Mouse (Mus musculus) common myeloid progenitor, adult 5-6 weeks (primary cell): ENCODE data around the gene Ski. TPM values are rescaled to one million over a fixed set of nuclear protein-coding genes. Genes with fewer than 3 reads are reported as not detected.

ENCODE experiments used
- ATAC-seq: replicated peaks from 2 replicates; pipeline ENCODE4 v1.8.0; 2016; ENCODE audit warnings: low read depth, mild to moderate bottlenecking, moderate TSS enrichment, inconsistent platforms; ENCODE audit not compliant: poor library complexity, severe bottlenecking
- total RNA-seq: library from RNA; stranded (forward); fragments of 200-1000, 187-1606 nt; gene quantifications from 2 replicates; pipeline ENCODE4 v1.2.3, GENCODE M21; 2017

Ski gene
- total RNA-seq, 1 experiment from 2014 or later: 9.9 TPM

- ATAC-seq: no peak
Measured at GRCm38 (mm10) chr4:155137891-155138290, 84.5 kb downstream of the Ski start.

GRCm38 (mm10) chr4:155135909-155136585 lies 86.3 kb downstream of the Ski start:
- ATAC-seq: no peak

- ATAC-seq: peak; percentile 23; the same call in 1 of the 2 replicates
Measured at GRCm38 (mm10) chr4:155134686-155135172, 87.7 kb downstream of the Ski start.

- no peak for ATAC-seq
Measured at GRCm38 (mm10) chr4:155133658-155134417, 88.6 kb downstream of the Ski start.

GRCm38 (mm10) chr4:155133188-155133587 lies 89.2 kb downstream of the Ski start:
- peak; percentile 22; the same call in 1 of the 2 replicates for ATAC-seq

- no peak for ATAC-seq
Measured at GRCm38 (mm10) chr4:155130616-155131015, 91.8 kb downstream of the Ski start.

GRCm38 (mm10) chr4:155129996-155130395 lies 92.4 kb downstream of the Ski start:
- no peak for ATAC-seq

GRCm38 (mm10) chr4:155129132-155129917 lies 93.1 kb downstream of the Ski start:
- no peak for ATAC-seq

GRCm38 (mm10) chr4:155128411-155128810 lies 94.0 kb downstream of the Ski start:
- no peak for ATAC-seq

GRCm38 (mm10) chr4:155126602-155127372 lies 95.6 kb downstream of the Ski start:
- peak; percentile 88 for ATAC-seq

GRCm38 (mm10) chr4:155126194-155126593 lies 96.2 kb downstream of the Ski start:
- ATAC-seq: no peak

GRCm38 (mm10) chr4:155125310-155125709 lies 97.1 kb downstream of the Ski start:
- ATAC-seq: no peak

- ATAC-seq: no peak
Measured at GRCm38 (mm10) chr4:155123868-155124534, 98.4 kb downstream of the Ski start.

GRCm38 (mm10) chr4:155122444-155123040 lies 99.8 kb downstream of the Ski start:
- ATAC-seq: no peak

- no peak for ATAC-seq
Measured at GRCm38 (mm10) chr4:155121915-155122443, 100.4 kb downstream of the Ski start.

GRCm38 (mm10) chr4:155121222-155121621 lies 101.2 kb downstream of the Ski start:
- no peak for ATAC-seq

- ATAC-seq: no peak
Measured at GRCm38 (mm10) chr4:155120583-155120982, 101.8 kb downstream of the Ski start.

GRCm38 (mm10) chr4:155120038-155120437 lies 102.4 kb downstream of the Ski start:
- no peak for ATAC-seq

- ATAC-seq: no peak
Measured at GRCm38 (mm10) chr4:155118278-155118677, 104.1 kb downstream of the Ski start.
